Mouse (Mus musculus): ENCODE data around the gene Olfr844.

Gene Olfr844

GRCm38 (mm10) chr9:19316047-19316446, at the start of gene Olfr844:
Olfr844 (plus strand) TSS chr9:19316347.
- no peak for DNase-seq (ENCODE audit: low spot score in 2 of 2)

GRCm38 (mm10) chr9:19336157-19336556, 20.0 kb downstream of the Olfr844 start, which contains the start of gene Olfr845:
Olfr845 (plus strand) TSS chr9:19336457.
- no peak for DNase-seq (ENCODE audit: low spot score in 2 of 2)

GRCm38 (mm10) chr9:19363905-19364304, 47.8 kb downstream of the Olfr844 start, which contains the start of gene Olfr846:
Olfr846 (minus strand) TSS chr9:19364005.
- no peak for DNase-seq (ENCODE audit: low spot score in 2 of 2)

All from thymus, postnatal 10 days (tissue).